In the genomic region with DNA sequence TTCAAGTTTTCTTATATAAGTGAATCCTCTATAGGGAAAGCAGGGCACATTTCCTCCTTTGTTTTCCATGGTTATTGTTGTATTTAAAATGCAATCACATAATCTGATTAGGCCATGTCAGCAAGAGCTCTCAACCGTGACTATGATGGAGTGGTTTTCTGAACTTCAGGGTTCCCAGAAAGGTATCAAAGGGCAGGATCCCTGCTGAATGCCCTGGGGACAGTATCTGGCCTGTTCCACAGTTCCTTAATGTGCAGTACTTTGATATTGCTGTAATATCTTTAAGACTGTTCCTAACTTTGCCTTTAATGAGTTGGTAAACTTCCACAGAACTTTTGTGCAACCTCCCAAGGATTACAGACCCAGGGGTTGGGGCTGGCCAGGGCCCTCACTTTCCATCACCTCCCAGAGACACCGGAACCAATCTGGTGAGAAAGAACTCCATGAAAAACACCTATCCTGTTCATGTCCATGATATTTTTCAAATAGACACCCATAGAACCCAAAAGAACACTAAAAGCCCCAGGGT, we compare ENCODE assay signal across 16 mouse cellular contexts. TPM values are rescaled to one million over a fixed set of nuclear protein-coding genes. Genes with fewer than 3 reads are reported as not detected.
DNase-seq lines count a peak whose midpoint lies in the region; ATAC-seq and TF ChIP-seq lines count a peak whose summit lies in the region.
"Had no signal": no experiment of that assay in that cellular context is flagged by ENCODE, and none has a peak within 500 bp of the region (broad histone marks: within the 10 kb centered on the region; RNA-seq: fewer than 3 reads in every experiment).

No protein-coding gene starts in this region.

- H3K79me2 ChIP-seq in myocyte (ENCODE audit: control insufficient read depth, insufficient read depth), result no peaks in the 10 kb centered on the region

- no peak for TF ChIP-seq POLR2A in myocyte (IDR thresholded peaks at IDR 0.05; ENCODE audit: insufficient read length, low read depth)

- peak; percentile 5 for DNase-seq in embryonic facial prominence, embryonic 14.5 days (ENCODE audit: low spot score)
- DNase-seq in embryonic facial prominence, embryonic 10.5 days (ENCODE audit: low spot score), result no peak
- DNase-seq in lung, postnatal 14 days, result no peak
- DNase-seq in left cerebral cortex, adult 2 months (ENCODE audit: extremely low spot score in 1 of 2, low spot score in 2 of 2), result no peak
- DNase-seq in thymus, postnatal 0 days (ENCODE audit: low spot score), result no peak
- DNase-seq: B cell, adult 2 months; cerebellum, postnatal 14 days; gastrocnemius, postnatal 25 days; midbrain, embryonic 14.5 days had no signal

- no peaks in the 10 kb centered on the region for H3K36me3 ChIP-seq in embryonic facial prominence, embryonic 14.5 days (ENCODE audit: control insufficient read depth, insufficient read depth, low read length)
- no peaks in the 10 kb centered on the region for H3K36me3 ChIP-seq in embryonic facial prominence, embryonic 10.5 days (replicated peaks)
- H3K36me3 ChIP-seq in lung, embryonic 16.5 days (ENCODE audit: control insufficient read depth, insufficient read depth, low read length), result no peaks in the 10 kb centered on the region
- no peaks in the 10 kb centered on the region for H3K36me3 ChIP-seq in kidney, embryonic 15.5 days
- H3K36me3 ChIP-seq in myocyte (ENCODE audit: control insufficient read depth, insufficient read depth), result no peaks in the 10 kb centered on the region
- H3K36me3 ChIP-seq: heart, embryonic 15.5 days; hindbrain, embryonic 13.5 days; intestine, embryonic 15.5 days had no signal

- no peak overlapping the region for H3ac ChIP-seq in myocyte (ENCODE audit: control insufficient read depth, insufficient read length)

- no peak overlapping the region for H3K4me2 ChIP-seq in embryonic facial prominence, embryonic 14.5 days (ENCODE audit: low read depth, low read length)
- no peak overlapping the region for H3K4me2 ChIP-seq in lung, embryonic 16.5 days (ENCODE audit: low read depth, low read length)
- H3K4me2 ChIP-seq in kidney, embryonic 15.5 days, result no peak overlapping the region
- peak overlapping the region; percentile 37 for H3K4me2 ChIP-seq in myocyte (ENCODE audit: low read depth)
- H3K4me2 ChIP-seq: heart, embryonic 15.5 days; hindbrain, embryonic 13.5 days; intestine, embryonic 15.5 days; liver, embryonic 11.5 days had no signal

- WGBS in embryonic facial prominence, embryonic 14.5 days, result 61% methylated on average over 2 of the region's 2 CpGs
- WGBS in embryonic facial prominence, embryonic 10.5 days, result 72% methylated on average over 2 of the region's 2 CpGs
- WGBS in lung, embryonic 16.5 days, result 68% methylated on average over 2 of the region's 2 CpGs
- 70% methylated on average over 2 of the region's 2 CpGs for WGBS in kidney, embryonic 15.5 days

- no peak overlapping the region; the same call in 1 of the 2 replicates for H3K27ac ChIP-seq in embryonic facial prominence, embryonic 14.5 days (replicated peaks; ENCODE audit: low read depth, low read length)
- no peak overlapping the region for H3K27ac ChIP-seq in embryonic facial prominence, embryonic 10.5 days (replicated peaks)
- H3K27ac ChIP-seq in lung, embryonic 16.5 days (ENCODE audit: low read length), result 0 out of 2 replicates have a peak overlapping the region, but pooled peaks have one; percentile 2
- peak overlapping the region; percentile 68 for H3K27ac ChIP-seq in kidney, embryonic 15.5 days
- no peak overlapping the region for H3K27ac ChIP-seq in left cerebral cortex, adult 2 months
- H3K27ac ChIP-seq: heart, embryonic 15.5 days; hindbrain, embryonic 13.5 days; intestine, embryonic 15.5 days had no signal

- H3K4me1 ChIP-seq in embryonic facial prominence, embryonic 14.5 days (ENCODE audit: control insufficient read depth, insufficient read depth, low read length), result no peaks in the 10 kb centered on the region
- H3K4me1 ChIP-seq in embryonic facial prominence, embryonic 10.5 days, result no peaks in the 10 kb centered on the region
- no peaks in the 10 kb centered on the region for H3K4me1 ChIP-seq in lung, embryonic 16.5 days (replicated peaks; ENCODE audit: control insufficient read depth, insufficient read depth, low read length)
- H3K4me1 ChIP-seq in kidney, embryonic 15.5 days, result peaks cover 4% of the 10 kb centered on the region; the same call in 1 of the 2 replicates
- H3K4me1 ChIP-seq: heart, embryonic 15.5 days; hindbrain, embryonic 13.5 days; intestine, embryonic 15.5 days had no signal

- H3K9ac ChIP-seq in embryonic facial prominence, embryonic 14.5 days (ENCODE audit: low read depth, low read length), result no peak overlapping the region
- no peak overlapping the region for H3K9ac ChIP-seq in lung, embryonic 16.5 days (ENCODE audit: low read length)
- no peak overlapping the region for H3K9ac ChIP-seq in kidney, embryonic 15.5 days
- H3K9ac ChIP-seq: heart, embryonic 15.5 days; hindbrain, embryonic 13.5 days; intestine, embryonic 15.5 days had no signal

- H3K27me3 ChIP-seq in embryonic facial prominence, embryonic 14.5 days (replicated peaks; ENCODE audit: control insufficient read depth, insufficient read depth, low read length), result no peaks in the 10 kb centered on the region
- H3K27me3 ChIP-seq in embryonic facial prominence, embryonic 10.5 days (replicated peaks; ENCODE audit: low read depth, poor library complexity, severe bottlenecking), result no peaks in the 10 kb centered on the region
- no peaks in the 10 kb centered on the region for H3K27me3 ChIP-seq in lung, embryonic 16.5 days (ENCODE audit: control insufficient read depth, insufficient read depth, low read depth, low read length)
- no peaks in the 10 kb centered on the region for H3K27me3 ChIP-seq in kidney, embryonic 15.5 days
- H3K27me3 ChIP-seq in myocyte (ENCODE audit: control insufficient read depth, insufficient read depth, insufficient read length), result no peaks in the 10 kb centered on the region
- H3K27me3 ChIP-seq: heart, embryonic 15.5 days; hindbrain, embryonic 13.5 days; intestine, embryonic 15.5 days had no signal

- ATAC-seq in embryonic facial prominence, embryonic 14.5 days (ENCODE audit: low read depth), result no peak
- ATAC-seq in lung, embryonic 16.5 days (ENCODE audit: low read depth), result no peak
- ATAC-seq in kidney, embryonic 15.5 days (replicated peaks; ENCODE audit: low FRiP score), result peak; percentile 54; the same call in 1 of the 2 replicates
- ATAC-seq: intestine, embryonic 15.5 days had no signal

- no peak overlapping the region for H3K4me3 ChIP-seq in embryonic facial prominence, embryonic 14.5 days (ENCODE audit: low read depth, low read length)
- H3K4me3 ChIP-seq in embryonic facial prominence, embryonic 10.5 days, result no peak overlapping the region
- no peak overlapping the region for H3K4me3 ChIP-seq in lung, embryonic 16.5 days (ENCODE audit: low read length)
- H3K4me3 ChIP-seq in kidney, embryonic 15.5 days (replicated peaks), result no peak overlapping the region
- no peak overlapping the region for H3K4me3 ChIP-seq in myocyte
- H3K4me3 ChIP-seq in left cerebral cortex, adult 2 months, result no peak overlapping the region
- H3K4me3 ChIP-seq: heart, embryonic 15.5 days; hindbrain, embryonic 13.5 days; intestine, embryonic 15.5 days had no signal

- no peaks in the 10 kb centered on the region for H3K9me3 ChIP-seq in embryonic facial prominence, embryonic 14.5 days (ENCODE audit: control insufficient read depth, low read length)
- H3K9me3 ChIP-seq in embryonic facial prominence, embryonic 10.5 days, result no peaks in the 10 kb centered on the region
- no peaks in the 10 kb centered on the region for H3K9me3 ChIP-seq in lung, embryonic 16.5 days (ENCODE audit: control insufficient read depth, low read length)
- H3K9me3 ChIP-seq in kidney, embryonic 15.5 days (replicated peaks), result no peaks in the 10 kb centered on the region
- H3K9me3 ChIP-seq: heart, embryonic 15.5 days; hindbrain, embryonic 13.5 days; intestine, embryonic 15.5 days had no signal

- intact Hi-C loops in left cerebral cortex, adult 2 months (cut with DNase I), result no loop called here

- TF ChIP-seq CTCF in left cerebral cortex, adult 2 months (IDR thresholded peaks at IDR 0.05), result no peak

TF ChIP-seq in myocyte, 11 proteins besides CTCF, POLR2A, EP300 and RAD21:
- TF ChIP-seq USF1 (IDR thresholded peaks at IDR 0.05; ENCODE audit: low read depth) (no peak), REST (IDR thresholded peaks at IDR 0.05; ENCODE audit: insufficient read depth, insufficient read length) (no peak), POLR2AphosphoS2 (IDR thresholded peaks at IDR 0.05; ENCODE audit: insufficient read length, low read depth) (no peak), MAX (IDR thresholded peaks at IDR 0.05; ENCODE audit: low read depth) (no peak), CEBPB (IDR thresholded peaks at IDR 0.05; ENCODE audit: insufficient read depth, poor library complexity, severe bottlenecking) (no peak), MYOD1 (IDR thresholded peaks at IDR 0.05; ENCODE audit: control insufficient read depth in 1 of 3, insufficient read length in 2 of 3, low read depth in 2 of 3) (no peak), TCF12 (IDR thresholded peaks at IDR 0.05; ENCODE audit: insufficient read depth, poor library complexity, severe bottlenecking) (no peak), SRF (IDR thresholded peaks at IDR 0.05; ENCODE audit: control insufficient read depth, insufficient read length, low read depth) (no peak), MYOG (IDR thresholded peaks at IDR 0.05; ENCODE audit: control insufficient read depth in 1 of 3, insufficient read depth in 1 of 3, insufficient read length in 2 of 3, low read depth in 2 of 3) (no peak), E2F4 (IDR thresholded peaks at IDR 0.05; ENCODE audit: insufficient read depth) (no peak), TCF3 (IDR thresholded peaks at IDR 0.05; ENCODE audit: insufficient read length, low read depth) (no peak)

RNA-seq across cellular contexts. Expression of gene Car1, which starts 21.6 kb away (rescaled TPM):
- polyA plus RNA-seq in embryonic facial prominence, embryonic 14.5 days (2014; fragmentation: Nextera tagmentation; extraction: Ambion mirVana), result 0.39 and 0.46 TPM in 2 replicates
- polyA plus RNA-seq in embryonic facial prominence, embryonic 10.5 days (2016; fragmentation: Nextera tagmentation; extraction: Ambion mirVana), result 0.15 and 0.16 TPM in 2 replicates
- 0.15 and 1.4 TPM in 2 replicates for polyA plus RNA-seq in lung, embryonic 16.5 days (2015; fragmentation: Nextera tagmentation; extraction: Ambion mirVana)
- 0.17 and 0.18 TPM in 2 replicates for polyA plus RNA-seq in kidney, embryonic 15.5 days (2015; fragmentation: Nextera tagmentation; extraction: Ambion mirVana)
- 0.12 TPM for polyA plus RNA-seq in myocyte (2012; fragmentation: generic; extraction: Trizol)
- not detected for total RNA-seq in left cerebral cortex, adult 2 months (2021)
- 0.42 and 0.49 TPM in 2 replicates for polyA plus RNA-seq in thymus, postnatal 0 days (2015; fragmentation: Nextera tagmentation; extraction: Ambion mirVana)
- polyA plus RNA-seq: hindbrain, embryonic 13.5 days; midbrain, embryonic 14.5 days had no signal

Comparison
In these comparisons a context has a peak if more than half of its experiments do, and no peak if none do; other contexts are left out.
1. H3K27ac ChIP-seq: peak in lung, embryonic 16.5 days (single experiment) and kidney, embryonic 15.5 days (single experiment); none in embryonic facial prominence, embryonic 14.5 days (single experiment), embryonic facial prominence, embryonic 10.5 days (single experiment) and left cerebral cortex, adult 2 months (single experiment).